Mouse (Mus musculus) heart, adult 2 months (tissue): ENCODE data around the gene Vwa3a. TPM values are rescaled to one million over a fixed set of nuclear protein-coding genes. Genes with fewer than 3 reads are reported as not detected.
"Not testable (repeated sequence)": the region's sequence is repeated elsewhere in the genome, so short reads cannot be mapped to it uniquely, and the experiment has no call there.

Source experiments
- DNase-seq, 2 experiments: peaks; one replicate each; pipeline ENCODE4 v3.0.0; 2021
- H3K27ac ChIP-seq: fragments of 200-600 bp; 2 replicates; pipeline ENCODE4 v1.8.1; 2022
- H3K27me3 ChIP-seq: fragments of 200-500 bp; 2 replicates; pipeline ENCODE4 v1.6.1; 2012; ENCODE audit warnings: mild to moderate bottlenecking, low read length, inconsistent platforms, mixed read lengths; ENCODE audit not compliant: control insufficient read depth, insufficient read depth
- H3K36me3 ChIP-seq: fragments of 200-500 bp; 2 replicates; pipeline ENCODE4 v1.6.1; 2012; ENCODE audit warnings: low read length, inconsistent platforms; ENCODE audit not compliant: control insufficient read depth, insufficient read depth
- H3K4me1 ChIP-seq: fragments of 200-500 bp; 2 replicates; pipeline ENCODE4 v1.6.1; 2011; ENCODE audit warnings: low read length; ENCODE audit not compliant: control insufficient read depth, insufficient read depth
- H3K4me3 ChIP-seq: fragments of 200-600 bp; 2 replicates; pipeline ENCODE4 v1.8.1; 2022
- H3K79me2 ChIP-seq: fragments of 200-500 bp; replicated peaks from 2 replicates; pipeline ENCODE4 v1.6.1; 2012; ENCODE audit warnings: mild to moderate bottlenecking, inconsistent platforms, low read length, moderate library complexity, mixed read lengths; ENCODE audit not compliant: control insufficient read depth, insufficient read depth
- H3K9ac ChIP-seq: fragments of 200-500 bp; 2 replicates; pipeline ENCODE4 v1.6.1; 2012; ENCODE audit warnings: low read depth, mild to moderate bottlenecking, control low read depth, inconsistent platforms, low read length, mixed read lengths
- CTCF ChIP-seq: fragments of 200-600 bp; IDR thresholded peaks from 2 replicates; pipeline ENCODE4 v1.8.1; 2022; ENCODE audit warnings: antibody characterized with exemption, mild to moderate bottlenecking, moderate library complexity
- EP300 ChIP-seq: fragments of 200-500 bp; IDR thresholded peaks from 2 replicates; pipeline ENCODE4 v1.6.1; 2011; ENCODE audit warnings: low read depth, low read length, control low read depth; ENCODE audit not compliant: insufficient read depth
- POLR2A ChIP-seq: fragments of 200-500 bp; IDR thresholded peaks from 2 replicates; pipeline ENCODE4 v1.6.1; 2011; ENCODE audit warnings: mild to moderate bottlenecking, low read depth, low read length, control low read depth; ENCODE audit not compliant: insufficient read depth
- WGBS: fragments of 180-500 bp; shearing (Covaris S2); methylation state at CpG from one replicate; pipeline ENCODE4 v1.1.7; 2018; 5-methylcytosine and 5-hydroxymethylcytosine counted together
- intact Hi-C: fragments of 180-260 bp; cut with DNase I; formaldehyde crosslinking; loops from one replicate; pipeline ENCODE4 v1.15.1; 2025
- polyA plus RNA-seq: library from polyadenylated mRNA; depleted of rRNA; stranded (reverse); fragments of >200 nt; gene quantifications from 2 replicates; pipeline ENCODE4 v1.2.3, GENCODE M21; 2012
- total RNA-seq, 2 experiments: library from RNA; stranded (reverse); gene quantifications; 2 replicates each; pipeline ENCODE4 v1.2.3; 2021

Vwa3a gene
- total and polyA plus RNA-seq, 3 experiments, result 3.1 to 5.0 (median 4.5) TPM

GRCm38 (mm10) chr7:120699586-120699985 is 39.5 kb upstream of the Vwa3a start:
- H3K27ac ChIP-seq, result no peak overlapping the region

GRCm38 (mm10) chr7:120703888-120704287 is 35.2 kb upstream of the Vwa3a start:
- H3K9ac ChIP-seq, result no peak overlapping the region
- WGBS, result 32% methylated on average over 3 of the region's 3 CpGs
- intact Hi-C loops, result no loop called here
- no peak overlapping the region for H3K4me3 ChIP-seq
- H3K27ac ChIP-seq, result no peak overlapping the region
- no peak for DNase-seq
- peaks cover 2% of the 10 kb centered on the region; the same call in 1 of the 2 replicates for H3K4me1 ChIP-seq
- TF ChIP-seq EP300, result no peak
- no peak for TF ChIP-seq CTCF
- no peak for TF ChIP-seq POLR2A
- 0 out of 2 replicates have a peak, but pooled peaks cover 1% of the 10 kb centered on the region for H3K79me2 ChIP-seq
- no peaks in the 10 kb centered on the region for H3K27me3 ChIP-seq
- H3K36me3 ChIP-seq, result no peaks in the 10 kb centered on the region

More at GRCm38 (mm10) chr7:120699586-120699985, 39.5 kb upstream of the Vwa3a start:
- intact Hi-C loops, result no loop called here
- H3K4me1 ChIP-seq, result peaks cover 2% of the 10 kb centered on the region; the same call in 1 of the 2 replicates
- 84% methylated on average over 6 of the region's 6 CpGs for WGBS
- no peak for TF ChIP-seq CTCF
- TF ChIP-seq POLR2A, result no peak
- no peak for TF ChIP-seq EP300
- no peaks in the 10 kb centered on the region for H3K36me3 ChIP-seq
- H3K79me2 ChIP-seq, result 0 out of 2 replicates have a peak, but pooled peaks cover 3% of the 10 kb centered on the region
- H3K9ac ChIP-seq, result no peak overlapping the region
- no peaks in the 10 kb centered on the region for H3K27me3 ChIP-seq
- no peak for DNase-seq
- no peak overlapping the region for H3K4me3 ChIP-seq

GRCm38 (mm10) chr7:120712071-120712470 is 27.0 kb upstream of the Vwa3a start:
- no peaks in the 10 kb centered on the region for H3K27me3 ChIP-seq
- TF ChIP-seq EP300 (no peak), CTCF (no peak), POLR2A (no peak)
- H3K4me3 ChIP-seq, result no peak overlapping the region
- peaks cover 1% of the 10 kb centered on the region for H3K4me1 ChIP-seq
- H3K36me3 ChIP-seq, result no peaks in the 10 kb centered on the region
- H3K9ac ChIP-seq, result no peak overlapping the region
- H3K27ac ChIP-seq, result no peak overlapping the region
- intact Hi-C loops, result no loop called here
- WGBS, result 94% methylated on average over 2 of the region's 2 CpGs
- no peak for DNase-seq
- H3K79me2 ChIP-seq, result peaks cover 3% of the 10 kb centered on the region; the same call in 1 of the 2 replicates

- DNase-seq, result no peak
- no peaks in the 10 kb centered on the region for H3K36me3 ChIP-seq
- no peak for TF ChIP-seq EP300
- TF ChIP-seq POLR2A, result no peak
- TF ChIP-seq CTCF, result no peak
- no peak overlapping the region for H3K27ac ChIP-seq
- WGBS, result 73% methylated on average over 2 of the region's 2 CpGs
- H3K4me3 ChIP-seq, result no peak overlapping the region
- peaks cover 2% of the 10 kb centered on the region; the same call in 1 of the 2 replicates for H3K79me2 ChIP-seq
- H3K4me1 ChIP-seq, result peaks cover 1% of the 10 kb centered on the region
- intact Hi-C loops, result no loop called here
- no peaks in the 10 kb centered on the region for H3K27me3 ChIP-seq
- no peak overlapping the region for H3K9ac ChIP-seq
Observed at GRCm38 (mm10) chr7:120713225-120713624, 25.9 kb upstream of the Vwa3a start.

- H3K27ac ChIP-seq, result peak overlapping the region; percentile 31; the same call in 1 of the 2 replicates
- H3K4me3 ChIP-seq, H3K36me3 ChIP-seq, H3K9ac ChIP-seq, H3K27me3 ChIP-seq, H3K4me1 ChIP-seq, H3K79me2 ChIP-seq, intact Hi-C loops: not testable (repeated sequence)
- 58% methylated on average over 11 of the region's 11 CpGs for WGBS
- DNase-seq, result peak; percentile 60
Observed at GRCm38 (mm10) chr7:120713951-120714350, 25.2 kb upstream of the Vwa3a start.

GRCm38 (mm10) chr7:120717261-120717660 is 21.9 kb upstream of the Vwa3a start:
- intact Hi-C loops, result loop anchor here (5.0 kb wide), 1 partner anchor 35 kb away; no protein-coding TSS in a partner anchor
- peaks cover 8% of the 10 kb centered on the region for H3K4me1 ChIP-seq
- no peak overlapping the region for H3K4me3 ChIP-seq
- H3K36me3 ChIP-seq, result no peaks in the 10 kb centered on the region
- no peaks in the 10 kb centered on the region for H3K79me2 ChIP-seq
- WGBS, result 59% methylated on average over 2 of the region's 2 CpGs
- no peak overlapping the region for H3K9ac ChIP-seq
- TF ChIP-seq EP300 (no peak), POLR2A (no peak), CTCF (no peak)
- no peaks in the 10 kb centered on the region for H3K27me3 ChIP-seq
- no peak for DNase-seq
- no peak overlapping the region for H3K27ac ChIP-seq
